Mouse (Mus musculus) midbrain, embryonic 11.5 days (tissue): ENCODE measurements around the gene Nobox. TPM values are rescaled to one million over a fixed set of nuclear protein-coding genes. Genes with fewer than 3 reads are reported as not detected.

Experiments used
- ATAC-seq: fragments of 200-750 bp; cut with Nextera tagmentation; 2 replicates; pipeline ENCODE4 v1.8.0; 2017; ENCODE audit warnings: moderate TSS enrichment, moderate library complexity; ENCODE audit not compliant: low FRiP score
- DNase-seq: peaks from one replicate; pipeline ENCODE4 v3.0.0; 2015; ENCODE audit warnings: low spot score; ENCODE audit errors: missing footprints
- H3K27ac ChIP-seq: fragments of 300-500 bp; sonication (generic); 2 replicates; pipeline ENCODE4 v1.5.1; 2014; ENCODE audit warnings: low read depth, low read length
- H3K27me3 ChIP-seq: fragments of 300-500 bp; sonication (generic); 2 replicates; pipeline ENCODE4 v1.6.1; 2014; ENCODE audit warnings: mild to moderate bottlenecking, low read length, moderate library complexity, mixed read lengths; ENCODE audit not compliant: control insufficient read depth, insufficient read depth
- H3K36me3 ChIP-seq: fragments of 300-500 bp; sonication (generic); 2 replicates; pipeline ENCODE4 v1.6.1; 2014; ENCODE audit warnings: mild to moderate bottlenecking, low read length, moderate library complexity, mixed read lengths; ENCODE audit not compliant: control insufficient read depth, insufficient read depth
- H3K4me1 ChIP-seq: fragments of 300-500 bp; sonication (generic); 2 replicates; pipeline ENCODE4 v1.6.1; 2014; ENCODE audit warnings: low read length; ENCODE audit not compliant: control insufficient read depth, insufficient read depth
- H3K4me2 ChIP-seq: fragments of 300-500 bp; sonication (generic); 2 replicates; pipeline ENCODE4 v1.6.1; 2014; ENCODE audit warnings: mild to moderate bottlenecking, moderate library complexity
- H3K4me3 ChIP-seq: fragments of 300-500 bp; sonication (generic); 2 replicates; pipeline ENCODE4 v1.5.1; 2014; ENCODE audit warnings: low read depth, low read length
- H3K9ac ChIP-seq: fragments of 300-500 bp; sonication (generic); 2 replicates; pipeline ENCODE4 v1.6.1; 2014; ENCODE audit warnings: low read length
- H3K9me3 ChIP-seq: fragments of 300-500 bp; sonication (generic); 2 replicates; pipeline ENCODE4 v1.6.1; 2016; ENCODE audit warnings: low read length; ENCODE audit not compliant: control insufficient read depth
- WGBS: fragments of 180-500 bp; shearing (Covaris S2); extraction: QIAGEN DNeasy Blood & Tissue Kit; methylation state at CpG from one replicate; pipeline ENCODE4 v1.1.7; 2014; 5-methylcytosine and 5-hydroxymethylcytosine counted together
- polyA plus RNA-seq: library from polyadenylated mRNA; unstranded; fragments of >200 nt; fragmentation: Nextera tagmentation; extraction: Ambion mirVana; gene quantifications from 2 replicates; pipeline ENCODE4 v1.2.1, GENCODE M21; 2014

Gene Nobox
- polyA plus RNA-seq, 1 experiment from 2014 or later = not detected

- Histone ChIP-seq H3K4me3 (no peak overlapping the region), H3K9ac (no peak overlapping the region), H3K4me2 (no peak overlapping the region), H3K4me1 (no peaks in the 10 kb centered on the region), H3K36me3 (no peaks in the 10 kb centered on the region), H3K27ac (no peak overlapping the region), H3K27me3 (no peaks in the 10 kb centered on the region), H3K9me3 (no peaks in the 10 kb centered on the region)
- 86% methylated on average over 3 of the region's 3 CpGs for WGBS
- no peak for ATAC-seq
- no peak for DNase-seq
These were observed 26.4 kb upstream of the Nobox start for GRCm38 (mm10) chr6:43335619-43336234.

GRCm38 (mm10) chr6:43333479-43333878 is 24.1 kb upstream of the Nobox start:
- Histone ChIP-seq H3K9ac (no peak overlapping the region), H3K4me3 (no peak overlapping the region), H3K9me3 (no peaks in the 10 kb centered on the region), H3K36me3 (no peaks in the 10 kb centered on the region), H3K27ac (no peak overlapping the region), H3K4me1 (no peaks in the 10 kb centered on the region), H3K27me3 (no peaks in the 10 kb centered on the region), H3K4me2 (no peak overlapping the region)
- DNase-seq = no peak
- ATAC-seq = no peak
- 81% methylated on average over 4 of the region's 4 CpGs for WGBS

GRCm38 (mm10) chr6:43312961-43313656 is 3.8 kb upstream of the Nobox start:
- no peak overlapping the region for H3K27ac ChIP-seq
- WGBS = 59% methylated on average over 8 of the region's 8 CpGs

GRCm38 (mm10) chr6:43312546-43312945 is 3.2 kb upstream of the Nobox start:
- no peaks in the 10 kb centered on the region for H3K27me3 ChIP-seq
- DNase-seq (no peak), ATAC-seq (no peak)
- no peaks in the 10 kb centered on the region for H3K9me3 ChIP-seq
- no peak overlapping the region for H3K9ac ChIP-seq
- no peak overlapping the region for H3K27ac ChIP-seq
- H3K4me3 ChIP-seq = no peak overlapping the region
- no peaks in the 10 kb centered on the region for H3K4me1 ChIP-seq
- no peaks in the 10 kb centered on the region for H3K36me3 ChIP-seq
- H3K4me2 ChIP-seq = no peak overlapping the region

More at GRCm38 (mm10) chr6:43312961-43313656, 3.8 kb upstream of the Nobox start:
- ATAC-seq (peak; percentile 73), DNase-seq (no peak)
- no peaks in the 10 kb centered on the region for H3K36me3 ChIP-seq
- no peaks in the 10 kb centered on the region for H3K9me3 ChIP-seq
- no peak overlapping the region for H3K9ac ChIP-seq
- H3K4me2 ChIP-seq = no peak overlapping the region
- H3K4me1 ChIP-seq = no peaks in the 10 kb centered on the region
- no peaks in the 10 kb centered on the region for H3K27me3 ChIP-seq
- H3K4me3 ChIP-seq = no peak overlapping the region

GRCm38 (mm10) chr6:43310071-43310470 is 717 bp upstream of the Nobox start:
- ATAC-seq = no peak
- Histone ChIP-seq H3K36me3 (no peaks in the 10 kb centered on the region), H3K9ac (no peak overlapping the region), H3K27me3 (no peaks in the 10 kb centered on the region), H3K4me2 (no peak overlapping the region), H3K27ac (no peak overlapping the region), H3K4me3 (no peak overlapping the region), H3K9me3 (no peaks in the 10 kb centered on the region), H3K4me1 (no peaks in the 10 kb centered on the region)
- 80% methylated on average over 6 of the region's 6 CpGs for WGBS
- DNase-seq = no peak

GRCm38 (mm10) chr6:43297508-43297850 is 11.9 kb downstream of the Nobox start:
- DNase-seq (peak; percentile 88), ATAC-seq (peak; percentile 76)
- no peak overlapping the region for H3K9ac ChIP-seq

GRCm38 (mm10) chr6:43296798-43297507 is 12.4 kb downstream of the Nobox start:
- Histone ChIP-seq H3K9me3 (no peaks in the 10 kb centered on the region), H3K36me3 (no peaks in the 10 kb centered on the region), H3K4me1 (peaks cover 3% of the 10 kb centered on the region; the same call in 1 of the 2 replicates), H3K9ac (no peak overlapping the region), H3K4me3 (no peak overlapping the region), H3K4me2 (no peak overlapping the region), H3K27me3 (no peaks in the 10 kb centered on the region), H3K27ac (no peak overlapping the region)
- DNase-seq = no peak
- WGBS = 41% methylated on average over 7 of the region's 7 CpGs
- peak; percentile 68 for ATAC-seq

More at GRCm38 (mm10) chr6:43297508-43297850, 11.9 kb downstream of the Nobox start:
- no peaks in the 10 kb centered on the region for H3K36me3 ChIP-seq
- peaks cover 3% of the 10 kb centered on the region; the same call in 1 of the 2 replicates for H3K4me1 ChIP-seq
- no peak overlapping the region for H3K4me3 ChIP-seq
- H3K27ac ChIP-seq = no peak overlapping the region
- H3K27me3 ChIP-seq = no peaks in the 10 kb centered on the region
- H3K4me2 ChIP-seq = no peak overlapping the region
- H3K9me3 ChIP-seq = no peaks in the 10 kb centered on the region
- 14% methylated on average over 2 of the region's 2 CpGs for WGBS

GRCm38 (mm10) chr6:43295908-43296307 is 13.4 kb downstream of the Nobox start:
- H3K27me3 ChIP-seq = no peaks in the 10 kb centered on the region
- no peak overlapping the region for H3K4me2 ChIP-seq
- H3K36me3 ChIP-seq = no peaks in the 10 kb centered on the region
- H3K4me1 ChIP-seq = peaks cover 3% of the 10 kb centered on the region; the same call in 1 of the 2 replicates
- H3K9ac ChIP-seq = no peak overlapping the region
- H3K27ac ChIP-seq = no peak overlapping the region
- H3K9me3 ChIP-seq = no peaks in the 10 kb centered on the region
- 57% methylated on average over 5 of the region's 5 CpGs for WGBS
- DNase-seq (no peak), ATAC-seq (no peak)
- no peak overlapping the region for H3K4me3 ChIP-seq

- no peak overlapping the region for H3K9ac ChIP-seq
- H3K36me3 ChIP-seq = no peaks in the 10 kb centered on the region
- no peak for DNase-seq
- H3K4me2 ChIP-seq = no peak overlapping the region
- H3K27ac ChIP-seq = no peak overlapping the region
- no peak for ATAC-seq
- 80% methylated on average over 7 of the region's 7 CpGs for WGBS
- no peaks in the 10 kb centered on the region for H3K27me3 ChIP-seq
- H3K4me3 ChIP-seq = no peak overlapping the region
- H3K4me1 ChIP-seq = peaks cover 3% of the 10 kb centered on the region; the same call in 1 of the 2 replicates
- H3K9me3 ChIP-seq = no peaks in the 10 kb centered on the region
These were observed 16.2 kb downstream of the Nobox start for GRCm38 (mm10) chr6:43293175-43293574.
